Mouse (Mus musculus): ENCODE measurements around the gene Olfr1128. TPM values are rescaled to one million over a fixed set of nuclear protein-coding genes. Genes with fewer than 3 reads are reported as not detected.

Gene Olfr1128
- not detected in 2 replicates for polyA plus RNA-seq (2012; rRNA removed)

DNA sequence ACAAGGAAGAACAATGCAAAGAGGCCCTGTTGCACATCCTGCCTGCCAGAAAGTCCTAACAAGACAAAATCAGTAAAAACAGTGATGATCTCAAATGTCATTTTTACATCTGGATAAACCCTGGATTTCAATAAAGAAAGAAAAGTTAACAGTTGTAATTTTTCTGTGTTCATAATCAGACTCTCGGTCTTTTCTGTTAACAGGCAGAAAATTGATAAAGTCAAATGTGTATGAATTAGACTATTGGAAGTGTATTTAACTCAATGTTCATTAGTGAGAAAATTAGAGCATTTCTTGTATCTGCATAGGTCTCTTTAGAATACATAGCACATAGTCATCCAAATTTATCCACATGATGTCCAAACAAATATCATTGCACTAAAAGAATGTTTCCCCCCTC lies at the start of gene Olfr1128:
Olfr1128 (minus strand) TSS at position 101 of the 400 bp plus-strand sequence.

DNA sequence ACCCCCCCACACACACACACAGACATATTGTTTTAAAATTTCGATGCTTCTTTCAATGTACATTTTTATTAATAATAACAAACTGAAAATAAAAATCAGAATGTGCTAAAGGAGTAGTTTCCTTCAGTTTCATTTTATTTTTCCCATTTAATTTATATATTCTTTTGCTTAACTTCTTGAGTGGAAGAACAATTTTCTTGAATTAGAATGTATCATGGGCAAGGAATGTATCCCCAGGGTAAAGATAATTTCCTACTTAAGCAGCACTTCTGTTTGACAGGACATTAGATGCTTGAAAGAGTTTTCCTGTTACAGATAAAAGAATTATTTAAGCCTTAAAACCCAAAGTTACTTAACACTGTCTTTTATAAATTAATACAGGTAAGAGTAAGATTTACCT lies 28.3 kb upstream of the Olfr1128 start, which contains the start of gene Olfr1129:
Olfr1129 (plus strand) TSS at position 301 of the 400 bp plus-strand sequence.

DNA sequence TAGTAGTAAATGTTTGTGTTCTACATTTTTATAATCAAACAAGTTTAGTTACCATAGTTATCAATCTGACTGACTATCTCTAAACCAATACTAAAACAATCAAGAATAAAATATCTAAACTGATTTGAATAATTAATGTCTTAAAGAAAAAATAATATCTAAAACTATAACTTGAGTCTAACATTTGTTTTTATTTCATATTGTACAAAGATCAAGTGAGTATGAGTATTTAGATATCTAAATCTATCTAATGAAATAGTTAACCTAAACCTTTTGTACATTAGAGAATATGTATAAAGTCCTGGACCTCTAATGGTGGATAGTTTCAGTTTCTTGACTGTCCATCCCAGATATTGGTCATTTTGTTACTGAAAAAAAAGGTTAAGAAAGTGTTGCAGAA lies 13.8 kb downstream of the Olfr1128 start, which contains the start of gene Olfr153:
Olfr153 (plus strand) TSS at position 301 of the 400 bp plus-strand sequence.

DNA sequence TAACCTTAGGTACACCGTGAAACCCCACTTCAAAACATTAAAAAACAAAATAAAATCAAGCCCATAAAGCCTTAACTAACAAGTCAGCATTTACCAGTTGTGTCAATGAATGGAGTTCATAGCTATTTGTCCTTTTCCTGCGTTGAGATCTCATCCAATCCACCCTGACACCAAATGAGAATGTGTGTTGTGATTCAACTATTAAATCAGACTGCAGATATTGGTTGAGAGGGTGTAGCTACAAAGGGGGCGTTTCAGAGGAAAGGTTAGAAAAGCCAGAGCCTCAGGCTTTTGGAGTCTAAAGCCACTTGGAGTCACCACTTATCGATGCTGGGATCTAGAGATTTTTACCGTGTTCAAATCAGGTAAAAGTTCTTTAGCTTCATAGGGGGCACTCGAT lies 39.1 kb downstream of the Olfr1128 start, which contains the start of gene Pramel6:
Pramel6 (plus strand) TSS at position 301 of the 400 bp plus-strand sequence.

DNA sequence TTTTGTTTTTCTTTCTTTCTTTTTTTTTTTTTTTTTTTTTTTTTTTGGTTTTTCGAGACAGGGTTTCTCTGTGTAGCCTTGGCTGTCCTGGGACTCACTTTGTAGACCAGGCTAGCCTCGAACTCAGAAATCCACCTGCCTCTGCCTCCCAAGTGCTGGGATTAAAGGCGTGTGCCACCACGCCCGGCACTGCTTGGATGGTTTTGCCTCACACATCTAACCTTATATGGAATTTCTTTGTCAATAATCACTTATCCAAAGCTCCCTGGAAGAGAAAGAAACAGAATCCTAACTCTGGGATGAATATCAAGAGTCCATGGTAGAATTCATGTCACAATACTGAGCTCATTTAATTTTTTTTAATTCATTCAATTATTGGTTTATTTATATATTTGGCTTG lies 48.3 kb downstream of the Olfr1128 start, which contains the start of gene Pramel7:
Pramel7 (minus strand) TSS at position 101 of the 400 bp plus-strand sequence.

Other genes with a start within 250 kb of the Olfr1128 start
- not detected in 2 replicates for gene Olfr1118, start 238.0 kb downstream of the Olfr1128 start, polyA plus RNA-seq (2012; rRNA removed)
- gene Olfr1120, start 190.7 kb downstream of the Olfr1128 start, polyA plus RNA-seq (2012; rRNA removed), result not detected in 2 replicates
- gene Olfr1121, start 175.6 kb downstream of the Olfr1128 start, polyA plus RNA-seq (2012; rRNA removed), result not detected in 2 replicates
- gene Olfr1122, start 159.7 kb downstream of the Olfr1128 start, polyA plus RNA-seq (2012; rRNA removed), result not detected in 2 replicates
- gene Olfr1123, start 128.9 kb downstream of the Olfr1128 start, polyA plus RNA-seq (2012; rRNA removed), result not detected in 2 replicates
- gene Olfr1124, start 115.3 kb downstream of the Olfr1128 start, polyA plus RNA-seq (2012; rRNA removed), result not detected in 2 replicates
- gene Olfr1126, start 91.6 kb downstream of the Olfr1128 start, polyA plus RNA-seq (2012; rRNA removed), result not detected in 2 replicates
- gene Pramel7, start 48.4 kb downstream of the Olfr1128 start, polyA plus RNA-seq (2012; rRNA removed), result not detected in 2 replicates
- gene Pramel6, start 39.0 kb downstream of the Olfr1128 start, polyA plus RNA-seq (2012; rRNA removed), result not detected in 2 replicates
- not detected in 2 replicates for gene Olfr153, start 13.7 kb downstream of the Olfr1128 start, polyA plus RNA-seq (2012; rRNA removed)
- not detected in 2 replicates for gene Olfr1129, start 28.4 kb upstream of the Olfr1128 start, polyA plus RNA-seq (2012; rRNA removed)
- gene Olfr1130, start 60.7 kb upstream of the Olfr1128 start, polyA plus RNA-seq (2012; rRNA removed), result not detected in 2 replicates
- not detected in 2 replicates for gene Olfr1131, start 81.6 kb upstream of the Olfr1128 start, polyA plus RNA-seq (2012; rRNA removed)
- not detected in 2 replicates for gene Olfr1132, start 92.0 kb upstream of the Olfr1128 start, polyA plus RNA-seq (2012; rRNA removed)
- gene Olfr1133, start 101.8 kb upstream of the Olfr1128 start, polyA plus RNA-seq (2012; rRNA removed), result not detected in 2 replicates
- not detected in 2 replicates for gene Olfr1134, start 112.9 kb upstream of the Olfr1128 start, polyA plus RNA-seq (2012; rRNA removed)
- not detected in 2 replicates for gene Olfr1135, start 128.1 kb upstream of the Olfr1128 start, polyA plus RNA-seq (2012; rRNA removed)
- not detected in 2 replicates for gene Olfr1136, start 148.4 kb upstream of the Olfr1128 start, polyA plus RNA-seq (2012; rRNA removed)
- gene Olfr1137, start 167.6 kb upstream of the Olfr1128 start, polyA plus RNA-seq (2012; rRNA removed), result not detected in 2 replicates
- not detected in 2 replicates for gene Olfr1138, start 194.4 kb upstream of the Olfr1128 start, polyA plus RNA-seq (2012; rRNA removed)
- not detected in 2 replicates for gene Olfr1140, start 198.2 kb upstream of the Olfr1128 start, polyA plus RNA-seq (2012; rRNA removed)
- gene Olfr1141, start 208.4 kb upstream of the Olfr1128 start, polyA plus RNA-seq (2012; rRNA removed), result not detected in 2 replicates
- gene Olfr152, start 233.9 kb upstream of the Olfr1128 start, polyA plus RNA-seq (2012; rRNA removed), result not detected in 2 replicates